Mouse (Mus musculus): ENCODE measurements around the gene Ankrd35. TPM values are rescaled to one million over a fixed set of nuclear protein-coding genes. Genes with fewer than 3 reads are reported as not detected.

Ankrd35 gene
- polyA plus RNA-seq, 1 experiment from 2014 or later = 1.1 TPM

GRCm38 (mm10) chr3:96707903-96708683 lies 38.2 kb downstream of the Ankrd35 start, which contains the start of gene Nudt17:
Nudt17 (minus strand) TSS chr3:96708562.
- peak within 1 kb of the TSS; percentile 49 for H3K4me3 ChIP-seq
- H3K27me3 ChIP-seq = 0 out of 2 replicates have a peak, but pooled peaks cover 5% of the 10 kb centered on the region
- peaks cover 5% of the 10 kb centered on the region; the same call in 1 of the 2 replicates for H3K4me1 ChIP-seq
- ATAC-seq (ENCODE audit: insufficient number of reproducible peaks, insufficient read depth, low FRiP score, low TSS enrichment) = peak; percentile 71
- no peaks in the 10 kb centered on the region for H3K9me3 ChIP-seq
- peak within 1 kb of the TSS; percentile 85 for H3K4me2 ChIP-seq (replicated peaks)
- peaks cover 66% of the 10 kb centered on the region for H3K36me3 ChIP-seq
- no peak within 1 kb of the TSS for H3K27ac ChIP-seq
- H3K9ac ChIP-seq = peak within 1 kb of the TSS; percentile 68
- whole genome bisulfite sequencing = 5% methylated on average over 42 of the region's 42 CpGs

GRCm38 (mm10) chr3:96708684-96709064 lies 38.7 kb downstream of the Ankrd35 start:
- Histone ChIP-seq H3K36me3 (peaks cover 66% of the 10 kb centered on the region), H3K4me2 (replicated peaks) (peak overlapping the region; percentile 85)

GRCm38 (mm10) chr3:96714286-96714685 lies 44.4 kb downstream of the Ankrd35 start:
- no peak for ATAC-seq (ENCODE audit: insufficient number of reproducible peaks, insufficient read depth, low FRiP score, low TSS enrichment)
- WGBS = 87% methylated on average over 5 of the region's 5 CpGs
- Histone ChIP-seq H3K4me3 (no peak overlapping the region), H3K9ac (no peak overlapping the region), H3K9me3 (no peaks in the 10 kb centered on the region), H3K27ac (no peak overlapping the region), H3K36me3 (peaks cover 69% of the 10 kb centered on the region), H3K27me3 (no peaks in the 10 kb centered on the region), H3K4me1 (no peaks in the 10 kb centered on the region), H3K4me2 (replicated peaks) (no peak overlapping the region)

More at GRCm38 (mm10) chr3:96708684-96709064, 38.7 kb downstream of the Ankrd35 start:
- no peak overlapping the region for H3K27ac ChIP-seq
- no peak for ATAC-seq (ENCODE audit: insufficient number of reproducible peaks, insufficient read depth, low FRiP score, low TSS enrichment)
- 44% methylated on average over 2 of the region's 2 CpGs for WGBS
- H3K9ac ChIP-seq = peak overlapping the region; percentile 68; the same call in 1 of the 2 replicates
- no peak overlapping the region; the same call in 1 of the 2 replicates for H3K4me3 ChIP-seq
- H3K9me3 ChIP-seq = no peaks in the 10 kb centered on the region
- peaks cover 5% of the 10 kb centered on the region; the same call in 1 of the 2 replicates for H3K4me1 ChIP-seq
- 0 out of 2 replicates have a peak, but pooled peaks cover 5% of the 10 kb centered on the region for H3K27me3 ChIP-seq

- Histone ChIP-seq H3K9ac (no peak overlapping the region), H3K27ac (no peak overlapping the region), H3K4me1 (no peaks in the 10 kb centered on the region), H3K4me3 (no peak overlapping the region), H3K27me3 (no peaks in the 10 kb centered on the region), H3K36me3 (peaks cover 57% of the 10 kb centered on the region), H3K9me3 (no peaks in the 10 kb centered on the region), H3K4me2 (replicated peaks) (no peak overlapping the region)
- 81% methylated on average over 2 of the region's 2 CpGs for WGBS
- ATAC-seq (ENCODE audit: insufficient number of reproducible peaks, insufficient read depth, low FRiP score, low TSS enrichment) = no peak
Observed at GRCm38 (mm10) chr3:96715854-96716253, 45.9 kb downstream of the Ankrd35 start.

- H3K4me2 ChIP-seq (replicated peaks) = 0 out of 2 replicates have a peak overlapping the region, but pooled peaks have one; percentile 21
- H3K9ac ChIP-seq = no peak overlapping the region
- H3K27ac ChIP-seq = no peak overlapping the region
- no peak overlapping the region for H3K4me3 ChIP-seq
- peaks cover 53% of the 10 kb centered on the region for H3K36me3 ChIP-seq
- no peak for ATAC-seq (ENCODE audit: insufficient number of reproducible peaks, insufficient read depth, low FRiP score, low TSS enrichment)
- H3K9me3 ChIP-seq = no peaks in the 10 kb centered on the region
- no peaks in the 10 kb centered on the region for H3K4me1 ChIP-seq
- WGBS = 38% methylated on average over 14 of the region's 14 CpGs
- no peaks in the 10 kb centered on the region for H3K27me3 ChIP-seq
Observed at GRCm38 (mm10) chr3:96719173-96719572, 49.2 kb downstream of the Ankrd35 start.

GRCm38 (mm10) chr3:96727343-96727827 lies 57.5 kb downstream of the Ankrd35 start, which contains the start of the genes Polr3c and Rnf115:
Polr3c (minus strand) TSS chr3:96727628.
Rnf115 (plus strand) TSS chr3:96727664.
- H3K4me1 ChIP-seq = peaks cover 14% of the 10 kb centered on the region; the same call in 1 of the 2 replicates

GRCm38 (mm10) chr3:96727828-96728633 lies 58.1 kb downstream of the Ankrd35 start:
- under 1% methylated on average over 42 of the region's 42 CpGs for WGBS

More at GRCm38 (mm10) chr3:96727343-96727827, 57.5 kb downstream of the Ankrd35 start, which contains the start of the genes Polr3c and Rnf115:
- peaks cover 18% of the 10 kb centered on the region for H3K36me3 ChIP-seq
- peak within 1 kb of the TSS; percentile 84 for H3K9ac ChIP-seq
- under 1% methylated on average over 50 of the region's 52 CpGs for WGBS
- H3K4me3 ChIP-seq = peak within 1 kb of the TSS; percentile 77
- no peaks in the 10 kb centered on the region for H3K9me3 ChIP-seq
- peak within 1 kb of the TSS; percentile 67 for H3K4me2 ChIP-seq (replicated peaks)
- peak; percentile 96 for ATAC-seq (ENCODE audit: insufficient number of reproducible peaks, insufficient read depth, low FRiP score, low TSS enrichment)
- H3K27ac ChIP-seq = peak within 1 kb of the TSS; percentile 83
- no peaks in the 10 kb centered on the region for H3K27me3 ChIP-seq

GRCm38 (mm10) chr3:96728634-96729402 lies 58.9 kb downstream of the Ankrd35 start:
- no peaks in the 10 kb centered on the region for H3K27me3 ChIP-seq
- H3K9ac ChIP-seq = peak overlapping the region; percentile 84; the same call in 1 of the 2 replicates
- peaks cover 7% of the 10 kb centered on the region; the same call in 1 of the 2 replicates for H3K36me3 ChIP-seq
- WGBS = 47% methylated on average over 7 of the region's 7 CpGs
- peaks cover 14% of the 10 kb centered on the region; the same call in 1 of the 2 replicates for H3K4me1 ChIP-seq
- H3K9me3 ChIP-seq = no peaks in the 10 kb centered on the region
- H3K4me2 ChIP-seq (replicated peaks) = peak overlapping the region; percentile 67
- no peak for ATAC-seq (ENCODE audit: insufficient number of reproducible peaks, insufficient read depth, low FRiP score, low TSS enrichment)
- H3K27ac ChIP-seq = peak overlapping the region; percentile 83; the same call in 1 of the 2 replicates
- peak overlapping the region; percentile 77 for H3K4me3 ChIP-seq

More at GRCm38 (mm10) chr3:96727828-96728633, 58.1 kb downstream of the Ankrd35 start:
- peak overlapping the region; percentile 84 for H3K9ac ChIP-seq
- peak overlapping the region; percentile 67 for H3K4me2 ChIP-seq (replicated peaks)
- H3K27ac ChIP-seq = peak overlapping the region; percentile 83
- peaks cover 13% of the 10 kb centered on the region for H3K36me3 ChIP-seq
- no peaks in the 10 kb centered on the region for H3K9me3 ChIP-seq
- H3K4me1 ChIP-seq = peaks cover 14% of the 10 kb centered on the region; the same call in 1 of the 2 replicates
- H3K4me3 ChIP-seq = peak overlapping the region; percentile 77
- H3K27me3 ChIP-seq = no peaks in the 10 kb centered on the region
- 0 out of 2 replicates have a peak, but pooled peaks have one; percentile 25 for ATAC-seq (ENCODE audit: insufficient number of reproducible peaks, insufficient read depth, low FRiP score, low TSS enrichment)

GRCm38 (mm10) chr3:96729403-96729784 lies 59.5 kb downstream of the Ankrd35 start:
- no peak overlapping the region for H3K27ac ChIP-seq
- H3K4me2 ChIP-seq (replicated peaks) = peak overlapping the region; percentile 67; the same call in 1 of the 2 replicates
- H3K4me1 ChIP-seq = peaks cover 15% of the 10 kb centered on the region
- WGBS = 34% methylated on average over 3 of the region's 3 CpGs
- H3K27me3 ChIP-seq = no peaks in the 10 kb centered on the region
- no peak for ATAC-seq (ENCODE audit: insufficient number of reproducible peaks, insufficient read depth, low FRiP score, low TSS enrichment)
- H3K9me3 ChIP-seq = no peaks in the 10 kb centered on the region
- no peak overlapping the region for H3K9ac ChIP-seq
- no peak overlapping the region for H3K4me3 ChIP-seq
- H3K36me3 ChIP-seq = peaks cover 2% of the 10 kb centered on the region; the same call in 1 of the 2 replicates

- H3K36me3 ChIP-seq = no peaks in the 10 kb centered on the region
- H3K9me3 ChIP-seq = no peaks in the 10 kb centered on the region
- WGBS = 75% methylated on average over 5 of the region's 5 CpGs
- ATAC-seq (ENCODE audit: insufficient number of reproducible peaks, insufficient read depth, low FRiP score, low TSS enrichment) = no peak
- H3K4me1 ChIP-seq = peaks cover 20% of the 10 kb centered on the region
- H3K4me2 ChIP-seq (replicated peaks) = no peak overlapping the region
- H3K4me3 ChIP-seq = no peak overlapping the region
- H3K27me3 ChIP-seq = no peaks in the 10 kb centered on the region
- no peak overlapping the region for H3K9ac ChIP-seq
- H3K27ac ChIP-seq = no peak overlapping the region
Observed at GRCm38 (mm10) chr3:96730785-96731184, 60.9 kb downstream of the Ankrd35 start.
